In genomic region chr17:10363151-10363550, GRCm38 (mm10) we compare ENCODE assay signal across 27 mouse cellular contexts. TPM values are rescaled to one million over a fixed set of nuclear protein-coding genes. Genes with fewer than 3 reads are reported as not detected.
DNase-seq lines count a peak whose midpoint lies in the region; ATAC-seq and TF ChIP-seq lines count a peak whose summit lies in the region.
"Had no signal": no experiment of that assay in that cellular context is flagged by ENCODE, and none has a peak within 500 bp of the region (broad histone marks: within the 10 kb centered on the region; RNA-seq: fewer than 3 reads in every experiment).

No protein-coding gene starts in this region.

- H3K27me3 ChIP-seq in heart, embryonic 10.5 days (ENCODE audit: insufficient read depth, poor library complexity, severe bottlenecking) = no peaks in the 10 kb centered on the region
- no peaks in the 10 kb centered on the region for H3K27me3 ChIP-seq in heart, embryonic 16.5 days (ENCODE audit: control insufficient read depth, insufficient read depth, low read length)
- no peaks in the 10 kb centered on the region for H3K27me3 ChIP-seq in lung, postnatal 0 days (replicated peaks; ENCODE audit: insufficient read depth, low read length)
- no peaks in the 10 kb centered on the region for H3K27me3 ChIP-seq in cerebellum, adult 2 months (ENCODE audit: control insufficient read depth, insufficient read depth, low read length)
- H3K27me3 ChIP-seq: CH12.LX; embryonic facial prominence, embryonic 12.5 days; embryonic facial prominence, embryonic 15.5 days; hindbrain, embryonic 13.5 days; intestine, embryonic 15.5 days; Patski had no signal

- TF ChIP-seq CTCF in lung, postnatal 0 days (IDR thresholded peaks at IDR 0.05) = no peak
- TF ChIP-seq CTCF in cerebellum, adult 2 months (IDR thresholded peaks at IDR 0.05; ENCODE audit: borderline replicate concordance, insufficient read depth, low read depth, low read length) = no peak

- peaks cover 57% of the 10 kb centered on the region for H3K4me1 ChIP-seq in heart, embryonic 10.5 days
- H3K4me1 ChIP-seq in heart, embryonic 16.5 days (ENCODE audit: control insufficient read depth, insufficient read depth, low read length) = peaks cover 41% of the 10 kb centered on the region
- peaks cover 4% of the 10 kb centered on the region; the same call in 1 of the 2 replicates for H3K4me1 ChIP-seq in lung, postnatal 0 days (ENCODE audit: insufficient read depth, low read depth, low read length)
- H3K4me1 ChIP-seq in cerebellum, adult 2 months (ENCODE audit: control insufficient read depth, insufficient read depth, low read length) = no peaks in the 10 kb centered on the region
- H3K4me1 ChIP-seq: embryonic facial prominence, embryonic 12.5 days had no signal

- no peak for DNase-seq in heart, embryonic 10.5 days (ENCODE audit: low spot score)
- DNase-seq in heart, postnatal 10 days = no peak
- DNase-seq in heart, adult 11 months = no peak
- peak; percentile 80 for DNase-seq in lung, postnatal 0 days (ENCODE audit: low spot score)
- no peak for DNase-seq in lung, postnatal 10 days
- no peak for DNase-seq in cerebellum, adult 2 months
- DNase-seq: adrenal gland, postnatal 10 days; adrenal gland, postnatal 36 days; B cell, adult 2 months; cerebellum, adult 18-20 months; cerebellum, adult 9-11 months; cerebellum, postnatal 25 days; forebrain, postnatal 0 days; gastrocnemius, postnatal 36 days; heart, postnatal 36 days had no signal

- TF ChIP-seq POLR2A in cerebellum, adult 2 months (IDR thresholded peaks at IDR 0.05; ENCODE audit: borderline replicate concordance, insufficient read depth, low read length) = no peak

- H3K36me3 ChIP-seq in heart, embryonic 10.5 days = no peaks in the 10 kb centered on the region
- no peaks in the 10 kb centered on the region for H3K36me3 ChIP-seq in heart, embryonic 16.5 days (ENCODE audit: control insufficient read depth, insufficient read depth)
- H3K36me3 ChIP-seq in lung, postnatal 0 days (ENCODE audit: insufficient read depth, low read length) = no peaks in the 10 kb centered on the region
- H3K36me3 ChIP-seq: embryonic facial prominence, embryonic 12.5 days; embryonic facial prominence, embryonic 15.5 days; G1E; hindbrain, embryonic 10.5 days; hindbrain, embryonic 13.5 days; intestine, embryonic 15.5 days had no signal

- peak; percentile 98 for TF ChIP-seq EP300 in lung, postnatal 0 days (IDR thresholded peaks at IDR 0.05)

- no peak overlapping the region for H3K4me2 ChIP-seq in heart, embryonic 16.5 days (ENCODE audit: low read depth, low read length)
- no peak overlapping the region for H3K4me2 ChIP-seq in lung, postnatal 0 days (replicated peaks; ENCODE audit: low read depth, low read length)
- H3K4me2 ChIP-seq: embryonic facial prominence, embryonic 12.5 days; embryonic facial prominence, embryonic 15.5 days; heart, embryonic 11.5 days; hindbrain, embryonic 13.5 days; intestine, embryonic 15.5 days had no signal

- intact Hi-C loops in heart, postnatal 10 days (cut with DNase I) = no loop called here

- H3K9ac ChIP-seq in heart, embryonic 16.5 days (ENCODE audit: low read length) = no peak overlapping the region
- H3K9ac ChIP-seq in lung, postnatal 0 days (replicated peaks; ENCODE audit: low read depth) = no peak overlapping the region
- H3K9ac ChIP-seq: embryonic facial prominence, embryonic 12.5 days; embryonic facial prominence, embryonic 15.5 days; forebrain, postnatal 0 days; hindbrain, embryonic 13.5 days; intestine, embryonic 15.5 days had no signal

- no peak for ATAC-seq in heart, embryonic 16.5 days (replicated peaks; ENCODE audit: extremely low read depth, insufficient read depth, low FRiP score)
- ATAC-seq in lung, postnatal 0 days = peak; percentile 38
- ATAC-seq: forebrain, embryonic 14.5 days; forebrain, postnatal 0 days; hindbrain, embryonic 16.5 days; intestine, embryonic 15.5 days; Patski had no signal

- 77% methylated on average over 3 of the region's 3 CpGs for WGBS in heart, embryonic 10.5 days
- WGBS in heart, embryonic 16.5 days = 78% methylated on average over 3 of the region's 3 CpGs
- WGBS in lung, postnatal 0 days = 46% methylated on average over 3 of the region's 3 CpGs
- WGBS in cerebellum, adult 2 months = 89% methylated on average over 3 of the region's 3 CpGs

- peak overlapping the region; percentile 62; the same call in 1 of the 2 replicates for H3K27ac ChIP-seq in heart, embryonic 10.5 days
- H3K27ac ChIP-seq in heart, embryonic 16.5 days (ENCODE audit: low read length) = peak overlapping the region; percentile 25; the same call in 1 of the 2 replicates
- peak overlapping the region; percentile 75 for H3K27ac ChIP-seq in lung, postnatal 0 days (ENCODE audit: low read length)
- H3K27ac ChIP-seq in cerebellum, adult 2 months (ENCODE audit: insufficient read depth, low read length) = no peak overlapping the region
- H3K27ac ChIP-seq: embryonic facial prominence, embryonic 12.5 days; embryonic facial prominence, embryonic 15.5 days; hindbrain, embryonic 10.5 days; hindbrain, embryonic 13.5 days; intestine, embryonic 15.5 days had no signal

- no peaks in the 10 kb centered on the region for H3K9me3 ChIP-seq in heart, embryonic 10.5 days
- no peaks in the 10 kb centered on the region for H3K9me3 ChIP-seq in heart, embryonic 16.5 days (replicated peaks; ENCODE audit: control insufficient read depth, low read length)
- no peaks in the 10 kb centered on the region for H3K9me3 ChIP-seq in lung, postnatal 0 days (ENCODE audit: low read length)
- H3K9me3 ChIP-seq: embryonic facial prominence, embryonic 12.5 days; embryonic facial prominence, embryonic 15.5 days; G1E; hindbrain, embryonic 10.5 days; hindbrain, embryonic 13.5 days; intestine, embryonic 15.5 days had no signal

- no peak overlapping the region for H3K4me3 ChIP-seq in heart, embryonic 10.5 days
- H3K4me3 ChIP-seq in heart, embryonic 16.5 days (ENCODE audit: low read length) = no peak overlapping the region
- no peak overlapping the region for H3K4me3 ChIP-seq in lung, postnatal 0 days (ENCODE audit: low read depth, low read length)
- H3K4me3 ChIP-seq in cerebellum, adult 2 months (replicated peaks; ENCODE audit: insufficient read depth, low read depth, low read length) = no peak overlapping the region
- H3K4me3 ChIP-seq: embryonic facial prominence, embryonic 12.5 days; embryonic facial prominence, embryonic 15.5 days; hindbrain, embryonic 10.5 days; hindbrain, embryonic 13.5 days; intestine, embryonic 15.5 days had no signal

RNA-seq across cellular contexts. Expression of gene Qk, which starts 43.5 kb away (rescaled TPM):
- polyA plus RNA-seq in heart, embryonic 10.5 days (2016; fragmentation: Nextera tagmentation; extraction: Ambion mirVana) = 39.3 and 44.5 TPM in 2 replicates
- total RNA-seq in heart, postnatal 10 days (2021) = 100 to 1,000 TPM; 548 to 551 TPM
- 38.1 and 39.9 TPM in 2 replicates for polyA plus RNA-seq in heart, embryonic 16.5 days (2015; fragmentation: Nextera tagmentation; extraction: Ambion mirVana)
- 60.2 and 67.9 TPM in 2 replicates for polyA plus RNA-seq in lung, postnatal 0 days (2015; fragmentation: Nextera tagmentation; extraction: Ambion mirVana)
- 276 and 278 TPM in 2 replicates for polyA plus RNA-seq in cerebellum, adult 2 months (2012; rRNA removed)
